Comparison of ENCODE assay signal across 23 mouse cellular contexts in the genomic region with DNA sequence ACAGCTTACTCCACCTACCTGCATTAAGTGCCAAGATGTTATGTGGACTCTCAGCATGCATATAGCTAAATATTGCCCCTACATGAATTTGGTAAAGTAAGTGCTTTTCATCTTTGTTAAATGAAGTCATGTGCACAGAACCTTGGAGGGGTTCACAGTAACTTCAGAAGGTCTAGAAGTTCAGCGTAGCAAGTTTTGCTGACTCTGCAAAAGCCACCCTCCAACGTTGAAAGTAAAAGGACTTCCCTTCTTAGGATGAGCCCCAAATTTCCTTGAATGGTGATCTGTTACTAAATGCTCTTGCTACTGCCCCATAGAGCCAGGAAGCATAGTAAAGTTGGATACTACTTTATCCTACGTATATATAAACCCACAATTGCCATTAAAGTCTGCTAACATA.
"Had no signal": no experiment of that assay in that cellular context is flagged by ENCODE, and none has a peak within 500 bp of the region (broad histone marks: within the 10 kb centered on the region; RNA-seq: fewer than 3 reads in every experiment).

No protein-coding gene starts in this region.

- H3K36me3 ChIP-seq: heart, embryonic 10.5 days; heart, embryonic 12.5 days; hindbrain, embryonic 13.5 days; hindbrain, embryonic 15.5 days; intestine, embryonic 15.5 days; limb, embryonic 10.5 days; limb, embryonic 12.5 days; liver, embryonic 13.5 days had no signal

- H3K27me3 ChIP-seq: heart, embryonic 12.5 days; hindbrain, embryonic 13.5 days; hindbrain, embryonic 15.5 days; intestine, embryonic 15.5 days; limb, embryonic 12.5 days; liver, embryonic 13.5 days had no signal

- H3K9ac ChIP-seq: heart, embryonic 12.5 days; hindbrain, embryonic 13.5 days; hindbrain, embryonic 15.5 days; intestine, embryonic 15.5 days; limb, embryonic 12.5 days; liver, embryonic 13.5 days had no signal

- H3K9me3 ChIP-seq: heart, embryonic 10.5 days; heart, embryonic 12.5 days; hindbrain, embryonic 13.5 days; hindbrain, embryonic 15.5 days; intestine, embryonic 15.5 days; limb, embryonic 10.5 days; limb, embryonic 12.5 days; liver, embryonic 13.5 days had no signal

- H3K4me3 ChIP-seq: gastrocnemius, adult 2 months; heart, embryonic 10.5 days; heart, embryonic 12.5 days; hindbrain, embryonic 13.5 days; hindbrain, embryonic 15.5 days; intestine, embryonic 15.5 days; layer of hippocampus, adult 2 months; left cerebral cortex, adult 2 months; limb, embryonic 10.5 days; limb, embryonic 12.5 days; liver, embryonic 13.5 days had no signal

- DNase-seq: gastrocnemius, adult 2 months; gastrocnemius, postnatal 10 days; gastrocnemius, postnatal 25 days; heart, adult 18-20 months; heart, postnatal 14 days; heart, postnatal 36 days; kidney, adult 18-20 months; kidney, postnatal 10 days; kidney, postnatal 25 days; kidney, postnatal 4 days; liver; liver, embryonic 13.5 days had no signal

- ATAC-seq: inflammation-experienced regulatory T-cells, adult 6 months; intestine, embryonic 15.5 days; intestine, postnatal 0 days had no signal

- H3K27ac ChIP-seq: gastrocnemius, adult 2 months; heart, embryonic 10.5 days; hindbrain, embryonic 13.5 days; hindbrain, embryonic 15.5 days; intestine, embryonic 15.5 days; layer of hippocampus, adult 2 months; left cerebral cortex, adult 2 months; limb, embryonic 10.5 days; limb, embryonic 12.5 days; liver, embryonic 13.5 days had no signal

- H3K4me1 ChIP-seq: limb, embryonic 10.5 days; limb, embryonic 12.5 days had no signal
